Mouse (Mus musculus) bone marrow, adult 2 months (tissue): Measurements from ENCODE around the gene Ikzf2.

Experiments
- CTCF ChIP-seq: fragments of 200-500 bp; IDR thresholded peaks from 2 replicates; pipeline ENCODE4 v1.5.1; 2011; ENCODE audit warnings: low read length, control low read depth; ENCODE audit not compliant: control insufficient read depth, insufficient read depth
- POLR2A ChIP-seq: fragments of 200-500 bp; IDR thresholded peaks from 2 replicates; pipeline ENCODE4 v1.6.1; 2011; ENCODE audit warnings: low read depth, mild to moderate bottlenecking, control low read depth, low read length, borderline replicate concordance; ENCODE audit not compliant: control insufficient read depth

DNA sequence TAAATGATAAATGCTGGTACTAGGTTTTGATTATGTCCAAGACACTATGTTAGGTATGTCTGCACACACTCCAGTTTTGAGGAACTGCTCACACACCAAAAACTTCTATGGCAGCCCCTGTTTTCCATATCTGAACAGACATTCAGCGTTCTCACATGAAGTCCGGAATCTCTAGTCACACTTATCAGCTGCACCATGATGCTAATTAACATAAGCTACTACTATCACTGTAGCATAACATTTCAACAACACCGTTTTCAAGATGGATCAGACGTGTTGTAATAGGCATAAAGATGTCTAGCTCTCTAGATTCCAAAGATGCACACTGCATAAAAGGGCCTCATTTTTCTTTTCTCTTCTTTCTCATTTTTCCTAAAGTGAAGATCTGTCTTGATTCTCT is 43.9 kb downstream of the Ikzf2 start:
- TF ChIP-seq CTCF = no peak
- TF ChIP-seq POLR2A = no peak
